In the genomic region with DNA sequence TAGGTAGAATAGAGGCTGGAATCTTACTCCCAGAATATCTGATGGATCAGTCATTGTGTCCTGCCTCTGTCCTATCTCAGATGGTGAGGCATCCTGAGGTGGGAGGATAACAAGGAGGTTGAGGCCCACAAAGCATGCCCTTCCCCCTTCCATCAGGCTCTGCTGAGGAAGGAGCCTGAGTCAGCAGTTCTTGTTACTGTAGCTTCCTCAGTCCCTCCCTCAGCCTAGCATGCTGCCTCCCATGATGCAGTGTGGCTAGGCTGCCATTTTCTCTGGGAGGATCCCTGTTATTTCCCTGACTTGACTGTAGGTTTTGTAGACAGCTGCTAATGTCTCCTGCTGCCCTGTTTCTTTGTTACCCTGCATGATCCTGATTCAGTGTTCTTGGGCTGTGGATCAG, we compare ENCODE assay signal across 12 mouse cellular contexts.
DNase-seq lines count a peak whose midpoint lies in the region; ATAC-seq and TF ChIP-seq lines count a peak whose summit lies in the region.
"Had no signal": no experiment of that assay in that cellular context is flagged by ENCODE, and none has a peak within 500 bp of the region (broad histone marks: within the 10 kb centered on the region; RNA-seq: fewer than 3 reads in every experiment).

No protein-coding gene starts in this region.

- peaks cover 17% of the 10 kb centered on the region for H3K36me3 ChIP-seq in kidney, embryonic 14.5 days (ENCODE audit: control insufficient read depth, insufficient read depth, low read length)
- H3K36me3 ChIP-seq in liver, embryonic 12.5 days: peaks cover 20% of the 10 kb centered on the region
- peaks cover 5% of the 10 kb centered on the region; the same call in 1 of the 2 replicates for H3K36me3 ChIP-seq in neural tube, embryonic 15.5 days

- no peaks in the 10 kb centered on the region for H3K9me3 ChIP-seq in kidney, embryonic 14.5 days (ENCODE audit: control insufficient read depth, low read length)
- no peaks in the 10 kb centered on the region for H3K9me3 ChIP-seq in liver, embryonic 12.5 days (replicated peaks)
- no peaks in the 10 kb centered on the region for H3K9me3 ChIP-seq in neural tube, embryonic 15.5 days (replicated peaks)

- no peak for TF ChIP-seq CTCF in brain, embryonic 14.5 days (IDR thresholded peaks at IDR 0.05; ENCODE audit: borderline replicate concordance, extremely low read depth, insufficient read depth, insufficient read length)

- DNase-seq in kidney, postnatal 10 days: no peak
- DNase-seq in brain, embryonic 14.5 days (ENCODE audit: low read depth): peak; percentile 48
- no peak for DNase-seq in B cell, adult 2 months
- no peak for DNase-seq in layer of hippocampus, postnatal 14 days (ENCODE audit: low spot score in 2 of 2)
- DNase-seq in Muller cell, postnatal 12 days (ENCODE audit: inconsistent ontology term): no peak
- DNase-seq: cerebellum, postnatal 25 days; layer of hippocampus, postnatal 36 days; lung, postnatal 14 days; thymus, adult 2 months had no signal

- H3K9ac ChIP-seq in kidney, embryonic 14.5 days (ENCODE audit: low read depth, low read length): no peak overlapping the region
- H3K9ac ChIP-seq in liver, embryonic 12.5 days: no peak overlapping the region
- no peak overlapping the region for H3K9ac ChIP-seq in neural tube, embryonic 15.5 days (replicated peaks)

- ATAC-seq in kidney, embryonic 14.5 days (ENCODE audit: low FRiP score, low TSS enrichment): peak; percentile 48; the same call in 1 of the 2 replicates
- peak; percentile 82 for ATAC-seq in liver, embryonic 12.5 days
- peak; percentile 40; the same call in 1 of the 2 replicates for ATAC-seq in neural tube, embryonic 15.5 days (ENCODE audit: low FRiP score)

- no peaks in the 10 kb centered on the region for H3K27me3 ChIP-seq in kidney, embryonic 14.5 days (ENCODE audit: control insufficient read depth, insufficient read depth, low read length)
- H3K27me3 ChIP-seq in liver, embryonic 12.5 days (replicated peaks): no peaks in the 10 kb centered on the region
- H3K27me3 ChIP-seq in neural tube, embryonic 15.5 days (replicated peaks): no peaks in the 10 kb centered on the region

- no peak overlapping the region for H3K27ac ChIP-seq in kidney, embryonic 14.5 days (ENCODE audit: low read depth, low read length)
- H3K27ac ChIP-seq in liver, embryonic 12.5 days: peak overlapping the region; percentile 88
- no peak overlapping the region for H3K27ac ChIP-seq in neural tube, embryonic 15.5 days (replicated peaks)

- TF ChIP-seq POLR2A in brain, embryonic 14.5 days (IDR thresholded peaks at IDR 0.05; ENCODE audit: borderline replicate concordance, extremely low read depth, insufficient read depth, insufficient read length, poor library complexity, severe bottlenecking): no peak

- no peak overlapping the region for H3K4me3 ChIP-seq in kidney, embryonic 14.5 days (ENCODE audit: low read length)
- no peak overlapping the region for H3K4me3 ChIP-seq in liver, embryonic 12.5 days
- no peak overlapping the region for H3K4me3 ChIP-seq in neural tube, embryonic 15.5 days (replicated peaks)

- peaks cover 5% of the 10 kb centered on the region for H3K4me1 ChIP-seq in kidney, embryonic 14.5 days (ENCODE audit: control insufficient read depth, insufficient read depth, low read length)
- H3K4me1 ChIP-seq in liver, embryonic 12.5 days: peaks cover 56% of the 10 kb centered on the region
- H3K4me1 ChIP-seq in neural tube, embryonic 15.5 days: peaks cover 26% of the 10 kb centered on the region

- H3K4me2 ChIP-seq in kidney, embryonic 14.5 days (replicated peaks; ENCODE audit: low read depth, low read length): no peak overlapping the region
- H3K4me2 ChIP-seq in liver, embryonic 12.5 days: peak overlapping the region; percentile 21
- H3K4me2 ChIP-seq in neural tube, embryonic 15.5 days: no peak overlapping the region
